ENCODE assay signal across 32 mouse cellular contexts in genomic region chr7:91212236-91212635, GRCm38 (mm10).
"Had no signal": no experiment of that assay in that cellular context is flagged by ENCODE, and none has a peak within 500 bp of the region (broad histone marks: within the 10 kb centered on the region; RNA-seq: fewer than 3 reads in every experiment).

No protein-coding gene starts in this region.

- H3K27ac ChIP-seq: limb, embryonic 10.5 days; limb, embryonic 12.5 days; limb, embryonic 13.5 days; limb, embryonic 15.5 days; liver, embryonic 13.5 days; liver, embryonic 14.5 days; liver, embryonic 15.5 days; lung, embryonic 15.5 days; macrophage; midbrain, embryonic 10.5 days; midbrain, embryonic 12.5 days; midbrain, embryonic 13.5 days; midbrain, embryonic 15.5 days; neural tube, embryonic 12.5 days; neural tube, embryonic 13.5 days had no signal

- H3K9me3 ChIP-seq: limb, embryonic 10.5 days; limb, embryonic 12.5 days; limb, embryonic 13.5 days; limb, embryonic 15.5 days; liver, embryonic 13.5 days; liver, embryonic 15.5 days; lung, embryonic 15.5 days; megakaryocyte, embryonic 14.5 days; midbrain, embryonic 10.5 days; midbrain, embryonic 12.5 days; midbrain, embryonic 13.5 days; midbrain, embryonic 15.5 days; neural tube, embryonic 12.5 days; neural tube, embryonic 13.5 days had no signal

- H3K27me3 ChIP-seq: limb, embryonic 12.5 days; limb, embryonic 15.5 days; liver, embryonic 13.5 days; liver, embryonic 15.5 days; lung, embryonic 15.5 days; megakaryocyte, embryonic 14.5 days; midbrain, embryonic 12.5 days; midbrain, embryonic 13.5 days; midbrain, embryonic 15.5 days; neural tube, embryonic 12.5 days; neural tube, embryonic 13.5 days had no signal

- ATAC-seq: liver, postnatal 0 days; lung, postnatal 0 days; midbrain, embryonic 13.5 days; midbrain, embryonic 15.5 days; midbrain, embryonic 16.5 days had no signal

- H3K36me3 ChIP-seq: limb, embryonic 10.5 days; limb, embryonic 12.5 days; limb, embryonic 13.5 days; limb, embryonic 15.5 days; liver, embryonic 13.5 days; liver, embryonic 15.5 days; lung, embryonic 15.5 days; midbrain, embryonic 10.5 days; midbrain, embryonic 12.5 days; midbrain, embryonic 13.5 days; midbrain, embryonic 15.5 days; neural tube, embryonic 12.5 days; neural tube, embryonic 13.5 days had no signal

- DNase-seq: left cerebral cortex, postnatal 4 days; liver; liver, embryonic 13.5 days; liver, postnatal 0 days; lung, adult 18-20 months; lung, adult 2 months; lung, embryonic 14.5 days; lung, postnatal 10 days; lung, postnatal 14 days; lung, postnatal 36 days; lung, postnatal 4 days; midbrain, embryonic 14.5 days had no signal

- H3K4me1 ChIP-seq: limb, embryonic 10.5 days; limb, embryonic 12.5 days; limb, embryonic 15.5 days; liver, embryonic 13.5 days; liver, embryonic 15.5 days; lung, embryonic 15.5 days; megakaryocyte, embryonic 14.5 days; midbrain, embryonic 12.5 days; neural tube, embryonic 12.5 days had no signal

- H3K4me3 ChIP-seq: limb, embryonic 10.5 days; limb, embryonic 12.5 days; limb, embryonic 13.5 days; limb, embryonic 15.5 days; liver, embryonic 13.5 days; liver, embryonic 15.5 days; lung, embryonic 15.5 days; megakaryocyte, embryonic 14.5 days; midbrain, embryonic 10.5 days; midbrain, embryonic 12.5 days; midbrain, embryonic 13.5 days; midbrain, embryonic 15.5 days; myocyte; neural tube, embryonic 12.5 days; neural tube, embryonic 13.5 days had no signal

- H3K9ac ChIP-seq: limb, embryonic 12.5 days; limb, embryonic 13.5 days; limb, embryonic 15.5 days; liver, embryonic 13.5 days; liver, embryonic 14.5 days; liver, embryonic 15.5 days; liver, postnatal 0 days; lung, embryonic 14.5 days; lung, embryonic 15.5 days; midbrain, embryonic 12.5 days; midbrain, embryonic 13.5 days; midbrain, embryonic 15.5 days; neural tube, embryonic 12.5 days; neural tube, embryonic 13.5 days had no signal

- H3K4me2 ChIP-seq: limb, embryonic 12.5 days; limb, embryonic 13.5 days; limb, embryonic 15.5 days; liver, embryonic 11.5 days; liver, embryonic 13.5 days; liver, embryonic 15.5 days; lung, embryonic 14.5 days; lung, embryonic 15.5 days; midbrain, embryonic 11.5 days; midbrain, embryonic 12.5 days; midbrain, embryonic 13.5 days; midbrain, embryonic 15.5 days; neural tube, embryonic 12.5 days; neural tube, embryonic 13.5 days had no signal
